Mouse (Mus musculus): ENCODE data around the gene Igfbp2. TPM values are rescaled to one million over a fixed set of nuclear protein-coding genes. Genes with fewer than 3 reads are reported as not detected.

The Igfbp2 gene
- total RNA-seq, 2 experiments from 2014 or later: 0.38 to 0.64 TPM

DNA sequence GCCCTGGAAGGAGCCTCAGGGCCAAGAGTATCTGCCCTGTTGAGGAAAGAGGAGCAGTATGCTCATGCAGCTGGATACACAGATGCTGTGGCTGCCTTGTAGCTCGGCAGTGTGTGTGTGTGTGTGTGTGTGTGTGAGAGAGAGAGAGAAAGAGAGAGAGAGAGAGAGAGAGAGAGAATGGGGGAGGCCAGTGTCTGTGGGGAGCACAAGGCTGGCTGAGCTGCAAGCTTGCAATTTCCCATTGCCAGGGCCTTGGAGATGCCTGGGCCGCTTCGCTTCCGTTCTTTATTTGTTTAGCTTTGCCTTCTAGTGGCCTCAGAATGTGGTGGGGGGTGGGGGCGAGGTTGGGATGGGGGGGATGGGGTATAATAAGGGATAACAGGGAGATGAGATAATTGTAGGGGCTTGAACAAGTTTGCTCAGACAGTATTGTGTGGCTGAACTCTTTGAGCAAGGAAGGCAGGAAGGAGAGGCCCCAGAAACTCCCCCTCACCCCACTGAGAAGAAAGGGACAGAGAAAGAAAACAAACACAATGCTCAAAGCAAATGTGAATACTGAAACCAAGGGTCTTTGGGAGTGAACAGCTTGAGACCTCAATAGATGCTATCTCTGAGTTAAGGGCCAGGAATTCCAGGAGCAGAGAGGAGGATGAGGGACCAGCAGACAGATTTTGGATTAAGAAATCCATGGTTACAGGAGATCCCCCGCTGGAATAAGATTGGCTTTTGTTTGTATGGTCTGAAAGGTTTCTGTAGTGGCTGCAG is 10.5 kb upstream of the Igfbp2 start:
- intact Hi-C loops (cut with DNase I): no loop called here
- DNase-seq: no peak

DNA sequence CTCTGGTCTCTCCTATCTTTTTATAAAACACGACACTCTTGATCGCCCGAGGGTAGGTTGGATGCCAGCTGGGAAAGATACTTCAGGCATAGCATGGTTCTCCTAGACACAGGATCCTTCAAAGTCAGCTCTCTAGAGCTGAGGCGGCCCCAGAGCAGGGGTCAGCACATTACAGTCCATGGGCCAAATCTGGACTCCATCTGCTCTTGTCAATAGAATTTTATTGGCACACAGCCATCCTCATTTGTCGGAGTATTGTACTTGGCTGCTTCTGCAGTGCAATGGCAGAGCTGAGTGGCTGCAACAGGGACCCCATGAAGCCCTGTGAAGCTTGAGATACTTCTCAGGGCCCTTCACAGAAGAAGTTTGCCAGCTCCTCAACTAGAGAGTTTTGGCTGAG is 9.1 kb upstream of the Igfbp2 start:
- DNase-seq: no peak
- intact Hi-C loops (cut with DNase I): no loop called here

DNA sequence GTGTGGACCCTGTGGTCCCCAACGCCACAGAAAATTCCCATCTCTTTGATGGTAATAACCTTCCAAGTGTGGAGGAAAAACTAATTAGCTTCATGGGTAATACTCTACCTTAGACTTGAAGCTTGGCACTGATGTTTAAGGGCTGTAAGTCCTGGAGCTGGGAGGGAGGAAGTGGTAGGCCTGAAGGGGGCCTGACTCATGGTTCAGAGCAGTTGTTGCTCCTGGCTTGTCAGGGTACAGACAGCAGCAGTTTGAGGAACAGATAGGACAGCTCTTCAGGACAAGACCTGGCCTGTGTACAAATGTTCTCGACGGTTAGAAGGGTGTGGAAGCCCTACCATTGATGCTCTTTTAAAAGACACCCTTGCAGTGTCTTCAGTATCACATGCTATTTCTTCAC is 8.7 kb upstream of the Igfbp2 start:
- DNase-seq: no peak
- intact Hi-C loops (cut with DNase I): no loop called here

DNA sequence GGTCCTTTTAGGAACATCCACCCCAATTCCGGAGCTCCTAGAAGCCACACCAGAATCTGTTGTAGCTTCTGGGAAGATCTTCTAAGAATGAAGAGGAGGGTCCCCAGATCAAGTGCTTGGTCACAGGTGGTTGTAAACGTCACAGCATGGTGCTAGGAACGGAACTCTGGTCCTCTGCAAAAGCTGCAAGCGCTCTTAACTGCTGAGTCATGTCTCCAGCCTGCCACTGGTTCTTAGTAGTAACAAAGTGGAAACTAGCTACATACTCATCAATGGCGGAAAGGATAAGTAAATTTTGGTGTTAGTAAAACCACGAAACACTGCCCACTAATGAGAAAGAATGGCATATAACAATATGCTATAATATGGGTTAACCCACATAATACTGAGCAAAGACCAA is 4.3 kb upstream of the Igfbp2 start:
- no peak for DNase-seq
- intact Hi-C loops (cut with DNase I): no loop called here

DNA sequence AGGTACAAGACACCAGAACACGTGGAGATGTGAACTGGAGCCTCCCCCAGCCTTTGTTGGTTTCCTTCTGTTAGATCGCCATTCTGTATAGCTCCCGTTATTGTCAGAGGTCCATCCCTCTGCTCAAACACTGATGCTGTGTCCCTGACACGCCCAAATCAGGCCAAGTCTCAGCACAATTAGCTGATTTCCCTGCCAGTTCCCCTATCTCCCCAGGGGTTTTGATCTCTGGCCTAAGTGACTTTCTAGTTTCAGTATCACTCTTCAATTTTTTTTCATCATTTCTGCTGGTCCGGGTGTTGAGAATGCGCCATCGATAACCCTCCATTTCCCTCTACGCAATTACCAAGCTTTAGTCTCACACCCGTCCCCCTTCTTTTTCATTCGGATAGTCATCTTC is 1.4 kb upstream of the Igfbp2 start:
- DNase-seq: no peak
- intact Hi-C loops (cut with DNase I): no loop called here

DNA sequence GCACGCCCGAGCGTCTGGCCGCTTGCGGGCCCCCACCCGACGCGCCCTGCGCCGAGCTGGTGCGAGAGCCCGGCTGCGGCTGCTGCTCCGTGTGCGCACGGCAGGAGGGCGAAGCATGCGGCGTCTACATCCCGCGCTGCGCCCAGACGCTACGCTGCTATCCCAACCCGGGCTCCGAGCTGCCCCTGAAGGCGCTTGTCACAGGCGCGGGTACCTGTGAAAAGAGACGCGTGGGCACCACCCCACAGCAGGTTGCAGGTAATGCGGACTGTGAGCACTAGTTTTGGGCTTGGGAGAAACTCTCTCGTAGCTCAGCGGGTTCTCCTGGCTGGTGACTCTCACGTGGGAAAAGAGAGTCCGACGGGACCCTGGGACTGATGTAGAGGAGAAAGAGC is 401 bp downstream of the Igfbp2 start:
- no peak for DNase-seq
- intact Hi-C loops (cut with DNase I): no loop called here

DNA sequence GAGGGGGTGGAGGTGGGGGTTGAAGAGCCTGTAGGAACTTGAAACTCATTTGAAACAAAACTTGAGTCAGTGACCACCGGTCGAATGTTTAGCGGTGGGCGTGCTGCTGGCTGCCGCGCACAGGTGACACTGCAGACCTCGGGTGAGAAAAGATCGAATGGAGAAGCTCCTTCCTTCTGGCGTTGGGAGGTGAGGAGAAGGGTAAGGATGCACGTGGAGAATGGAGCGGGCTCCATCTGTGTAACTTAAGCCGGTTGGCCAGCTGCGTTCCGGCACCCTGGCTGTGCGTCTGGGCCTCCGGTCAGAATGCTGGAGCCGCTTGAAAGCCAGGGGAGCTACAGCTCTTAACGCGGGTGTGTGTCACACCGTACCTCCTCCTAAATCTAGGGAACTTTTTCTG is 983 bp downstream of the Igfbp2 start:
- intact Hi-C loops (cut with DNase I): no loop called here
- DNase-seq: no peak

DNA sequence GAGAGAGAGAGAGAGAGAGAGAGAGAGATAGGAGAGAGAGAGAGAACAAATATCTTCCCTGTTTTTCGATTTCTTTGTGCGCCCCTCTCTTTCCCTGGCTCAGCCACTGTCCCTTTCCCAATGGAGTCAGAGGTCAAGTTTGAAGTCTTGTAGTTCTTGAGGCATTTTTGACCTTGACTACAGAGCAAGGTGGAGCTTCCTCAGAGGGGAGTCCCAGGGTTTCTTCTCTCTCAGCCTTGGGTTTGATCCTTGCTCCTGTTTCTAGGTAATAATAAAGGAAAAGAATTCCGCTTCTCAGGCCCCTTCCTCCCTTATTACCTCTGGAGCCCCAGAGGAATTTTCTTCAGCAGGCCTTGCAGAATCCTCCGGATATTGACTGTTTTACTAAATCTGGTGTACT is 1.6 kb downstream of the Igfbp2 start:
- intact Hi-C loops (cut with DNase I): no loop called here
- DNase-seq: no peak

DNA sequence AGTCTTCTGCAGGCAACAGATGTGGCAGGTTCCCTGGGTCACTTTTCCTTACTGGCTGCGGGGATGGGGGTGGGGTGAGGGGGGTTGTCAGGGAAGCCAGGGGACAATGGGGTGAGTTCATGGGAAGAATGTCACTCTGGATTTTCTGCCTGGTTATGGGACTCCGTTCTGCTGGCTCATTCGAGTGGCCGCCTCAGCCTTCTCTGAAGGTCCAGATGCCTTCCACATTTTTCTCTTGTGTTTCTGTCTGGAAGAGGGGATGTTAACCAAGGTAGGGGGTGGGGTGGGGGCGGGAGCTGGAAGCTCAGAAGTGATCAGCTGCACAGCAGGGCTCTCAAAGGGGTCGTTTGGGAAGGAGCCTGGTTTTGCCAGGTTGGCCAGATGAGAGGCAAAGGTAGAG is 2.1 kb downstream of the Igfbp2 start:
- no peak for DNase-seq
- intact Hi-C loops (cut with DNase I): no loop called here

DNA sequence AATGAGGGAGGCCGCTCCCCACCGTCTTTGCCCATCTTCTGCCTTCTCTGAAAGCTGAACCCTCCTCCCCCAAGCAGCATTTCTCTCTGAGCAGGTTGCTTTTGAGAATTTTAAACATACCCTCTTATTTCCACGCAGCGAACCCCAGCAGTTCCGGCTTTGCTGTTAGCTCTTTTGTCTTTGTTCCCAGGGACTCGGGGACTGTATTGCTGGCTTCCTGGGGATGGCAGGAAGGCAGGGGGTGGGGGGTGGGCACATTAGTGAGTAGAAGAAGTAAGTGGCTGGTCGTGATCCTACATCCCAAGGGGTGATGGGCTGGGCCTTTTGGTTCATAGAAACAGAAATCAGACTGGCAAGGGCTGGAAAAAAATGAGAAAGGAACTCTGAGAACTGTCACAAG is 2.6 kb downstream of the Igfbp2 start:
- no peak for DNase-seq
- intact Hi-C loops (cut with DNase I): no loop called here

DNA sequence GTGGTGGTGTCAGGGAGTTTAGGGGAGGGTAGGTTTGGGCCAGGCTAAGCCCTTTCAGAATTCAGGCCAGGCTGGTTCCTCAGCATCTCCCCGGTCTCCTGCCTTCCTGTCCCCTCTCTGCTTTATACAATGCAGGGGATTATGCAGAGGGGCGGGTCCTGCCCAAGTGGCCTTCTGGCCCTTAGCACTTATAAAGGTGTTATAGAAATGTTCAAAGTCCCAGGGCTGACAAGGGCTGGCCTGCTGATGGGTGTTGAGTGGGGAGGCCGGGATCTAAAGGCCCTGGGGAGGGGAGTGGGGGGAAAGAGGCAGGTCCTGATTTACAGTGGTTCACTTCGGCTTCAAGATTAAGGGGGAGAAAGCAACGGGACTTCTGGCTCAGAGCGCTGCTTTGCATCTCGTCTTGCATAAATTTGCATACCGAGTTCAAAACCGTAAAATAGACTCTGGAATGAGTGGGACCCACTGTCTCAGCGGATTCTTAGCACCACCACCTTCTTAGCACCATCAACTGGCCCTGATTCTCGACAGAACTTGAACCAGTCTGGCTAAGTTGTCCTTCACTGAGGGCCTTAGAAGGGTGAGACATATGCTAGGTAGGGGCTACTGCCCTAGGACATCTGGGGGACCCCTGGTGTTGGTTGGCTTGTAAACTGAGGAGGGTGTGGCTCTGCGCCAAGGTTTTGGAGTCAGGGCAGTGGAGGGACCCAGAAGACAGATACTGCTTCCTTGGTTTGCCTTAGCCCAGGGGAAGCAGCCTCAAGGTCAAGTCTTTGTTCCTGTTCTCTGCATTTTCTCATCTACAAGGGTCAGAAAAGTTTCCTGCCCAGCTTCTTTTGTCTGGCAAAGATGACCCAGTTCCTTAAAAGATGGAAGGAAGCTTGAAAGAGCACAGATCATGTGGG is 3.4 kb downstream of the Igfbp2 start:
- no peak for DNase-seq
- intact Hi-C loops (cut with DNase I): no loop called here

DNA sequence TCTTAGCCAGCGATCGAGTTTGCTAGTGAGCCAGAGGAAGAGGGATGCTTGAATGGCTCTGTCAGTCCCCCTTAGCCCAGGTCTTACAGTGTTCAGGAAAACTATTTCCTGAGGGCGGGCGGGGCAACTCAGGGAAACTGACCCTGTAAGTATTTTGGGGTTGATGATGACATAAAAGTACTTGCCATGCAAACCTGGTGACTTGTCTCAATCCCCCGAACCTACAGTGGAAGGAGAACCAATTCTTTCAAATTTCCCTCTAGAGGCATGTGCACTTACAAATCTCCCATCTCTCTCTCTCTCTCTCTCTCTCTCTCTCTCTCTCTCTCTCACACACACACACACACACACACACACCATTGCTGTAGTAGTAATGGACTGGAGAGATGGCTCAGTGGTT is 4.5 kb downstream of the Igfbp2 start:
- intact Hi-C loops (cut with DNase I): no loop called here
- no peak for DNase-seq

DNA sequence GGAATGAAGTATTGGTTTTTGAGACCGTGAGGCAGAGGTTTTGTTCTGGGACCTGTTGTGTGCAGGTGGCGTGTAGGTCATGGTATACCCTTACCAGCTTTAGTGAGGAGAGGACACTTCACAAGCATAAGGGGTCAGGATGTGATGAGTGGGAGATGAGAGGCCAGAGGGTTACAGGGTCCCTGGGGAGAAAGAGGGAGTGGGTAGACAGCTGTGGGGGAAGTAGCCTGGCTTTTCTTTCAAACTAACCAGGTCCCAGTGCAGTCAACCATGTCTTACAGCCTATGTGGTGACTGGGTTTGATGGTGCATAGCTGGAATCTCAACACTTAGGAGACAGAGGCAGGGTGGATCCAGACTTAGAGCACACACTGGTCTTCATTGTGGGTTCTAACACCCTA is 6.2 kb downstream of the Igfbp2 start:
- intact Hi-C loops (cut with DNase I): no loop called here

DNA sequence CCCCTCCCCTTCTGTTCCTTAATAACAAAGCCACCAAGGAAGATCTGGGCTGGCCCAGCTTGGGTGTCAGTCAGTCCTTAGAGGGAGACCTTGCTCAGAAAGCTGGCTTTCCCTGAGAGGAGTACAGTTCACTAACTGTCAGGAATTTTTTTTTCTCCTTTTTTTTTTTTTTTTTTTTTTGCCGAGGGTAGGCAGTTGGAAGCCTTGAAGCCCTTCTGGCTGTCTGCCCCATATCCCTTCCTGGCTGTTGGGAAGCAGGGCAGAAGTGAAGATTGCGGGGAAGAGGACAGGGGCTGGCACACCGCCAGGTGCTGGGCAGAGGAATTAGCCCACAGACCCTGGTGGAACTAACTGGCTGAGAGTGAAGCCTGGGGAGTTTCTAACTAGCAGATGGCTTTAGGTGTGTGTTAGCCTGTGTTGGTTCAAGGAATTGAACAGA is 8.4 kb downstream of the Igfbp2 start:
- DNase-seq: no peak
- intact Hi-C loops (cut with DNase I): no loop called here

More for the DNA sequence above, 6.2 kb downstream of the Igfbp2 start:
- no peak for DNase-seq

DNA sequence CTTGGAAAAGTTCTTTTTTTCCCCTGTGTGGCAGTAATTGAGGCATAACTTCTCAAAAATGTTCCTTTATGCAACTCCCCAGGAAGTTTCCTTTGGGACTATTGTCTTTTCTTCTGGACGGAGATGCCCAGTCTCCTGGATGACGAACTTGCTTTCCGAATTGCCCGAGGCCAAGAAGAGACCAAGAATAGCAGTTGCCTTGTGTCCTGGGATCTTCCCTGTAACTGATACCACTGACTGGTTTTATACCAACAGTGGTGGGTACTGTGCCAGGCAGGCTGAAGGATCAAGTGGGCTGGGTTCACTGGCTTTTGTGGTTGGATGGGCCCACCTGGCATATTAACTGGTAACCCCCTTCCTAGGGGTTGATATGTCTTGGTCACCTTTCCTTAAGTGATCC is 9.3 kb downstream of the Igfbp2 start:
- intact Hi-C loops (cut with DNase I): no loop called here
- DNase-seq: no peak

DNA sequence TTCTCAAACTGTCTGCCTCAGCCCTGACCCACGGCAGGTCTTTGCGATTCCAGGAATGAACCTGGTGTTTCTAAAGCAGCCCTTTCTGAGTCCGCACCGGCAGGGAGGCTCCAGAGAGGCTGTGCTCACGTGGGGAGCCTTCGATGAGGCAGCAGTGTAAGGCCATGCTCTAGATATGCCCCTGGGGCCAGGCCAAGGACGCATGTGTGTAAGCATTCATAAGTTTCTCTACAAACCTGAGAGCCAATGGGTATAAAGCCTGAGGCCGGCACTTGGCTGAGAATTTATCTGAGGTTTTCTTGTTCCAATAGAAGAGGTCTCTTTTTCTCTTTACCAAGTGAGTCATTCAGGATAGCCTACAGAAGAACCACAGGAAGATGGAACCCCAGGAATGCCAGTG is 15.1 kb downstream of the Igfbp2 start:
- no peak for DNase-seq
- intact Hi-C loops (cut with DNase I): no loop called here

DNA sequence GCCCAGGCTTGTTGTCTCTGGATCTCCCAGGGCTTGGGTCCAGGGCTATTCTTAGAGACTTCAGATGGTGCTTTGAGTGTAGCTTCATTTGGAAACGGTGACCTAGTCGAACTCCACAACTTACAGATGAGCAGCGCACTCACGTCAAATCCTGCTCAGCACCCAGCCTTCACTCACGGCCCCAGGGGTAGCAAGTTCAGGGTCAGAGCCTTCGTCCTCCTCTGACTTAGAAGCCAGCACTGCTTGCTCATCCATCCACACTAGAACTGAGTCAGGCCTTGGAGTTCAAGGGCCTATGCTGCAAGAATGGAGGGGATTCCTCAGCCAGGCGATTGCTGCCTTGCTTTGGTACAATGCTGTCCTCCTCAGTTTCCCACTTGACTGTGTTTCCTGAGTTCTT is 15.5 kb downstream of the Igfbp2 start:
- DNase-seq: no peak
- intact Hi-C loops (cut with DNase I): no loop called here

DNA sequence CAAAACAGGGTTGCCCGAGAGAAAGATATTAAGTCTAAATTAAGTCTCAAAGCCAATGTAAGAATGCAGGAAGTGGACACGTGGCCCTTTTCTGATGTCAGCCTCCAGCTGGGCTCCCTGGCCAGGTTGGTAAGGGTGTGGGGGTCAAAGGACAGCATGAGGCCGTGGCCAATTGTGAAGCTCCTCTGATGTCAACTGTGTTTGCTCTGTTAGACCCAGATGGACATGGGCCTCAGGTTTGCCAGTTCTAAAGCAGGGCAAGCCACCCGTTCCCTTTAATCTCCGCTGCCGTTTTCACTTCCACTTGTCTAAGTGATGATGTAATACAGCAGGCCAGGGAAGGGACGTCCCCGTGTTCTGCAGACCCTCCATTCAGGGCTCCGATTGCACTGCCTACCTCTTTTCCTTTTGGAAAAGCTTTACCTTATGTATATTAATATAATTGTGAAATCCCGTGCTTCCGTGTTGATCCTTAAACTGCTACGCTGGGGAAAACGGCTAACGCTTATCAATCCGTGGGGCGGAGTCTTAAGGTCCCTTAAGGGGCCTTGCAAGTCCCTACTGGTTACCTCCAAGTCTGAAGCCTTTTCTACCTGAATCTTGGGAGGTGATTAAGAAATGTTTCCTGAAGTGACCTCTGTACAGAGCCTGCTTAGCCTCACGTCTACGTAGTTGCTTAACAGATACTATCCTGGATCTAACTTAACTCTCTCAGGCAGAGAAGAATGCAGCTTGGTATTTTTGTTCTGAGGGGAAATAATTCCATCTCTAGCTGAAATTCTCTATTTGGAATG is 18.6 kb downstream of the Igfbp2 start:
- intact Hi-C loops (cut with DNase I): no loop called here
- no peak for DNase-seq

DNA sequence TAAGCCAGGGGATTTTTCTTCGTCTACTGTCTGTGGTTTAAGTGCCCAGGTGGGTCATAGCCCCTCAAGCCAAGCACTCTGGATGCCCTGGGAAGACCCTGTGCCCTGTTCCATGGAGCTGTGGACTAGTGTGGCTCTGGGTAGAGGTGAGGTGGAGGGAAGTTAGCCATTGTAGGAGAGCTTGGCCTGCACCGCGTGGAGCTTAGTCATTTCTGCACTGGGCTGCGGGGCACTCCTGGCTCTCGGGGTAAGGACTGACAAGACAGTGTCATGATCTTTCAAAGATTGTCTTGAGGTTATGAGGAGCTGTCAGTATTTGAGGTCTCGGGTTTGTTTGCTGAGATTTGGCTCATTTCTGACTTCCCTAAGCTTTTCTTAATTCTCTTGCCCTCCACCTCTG is 20.4 kb downstream of the Igfbp2 start:
- no peak for DNase-seq
- intact Hi-C loops (cut with DNase I): no loop called here

DNA sequence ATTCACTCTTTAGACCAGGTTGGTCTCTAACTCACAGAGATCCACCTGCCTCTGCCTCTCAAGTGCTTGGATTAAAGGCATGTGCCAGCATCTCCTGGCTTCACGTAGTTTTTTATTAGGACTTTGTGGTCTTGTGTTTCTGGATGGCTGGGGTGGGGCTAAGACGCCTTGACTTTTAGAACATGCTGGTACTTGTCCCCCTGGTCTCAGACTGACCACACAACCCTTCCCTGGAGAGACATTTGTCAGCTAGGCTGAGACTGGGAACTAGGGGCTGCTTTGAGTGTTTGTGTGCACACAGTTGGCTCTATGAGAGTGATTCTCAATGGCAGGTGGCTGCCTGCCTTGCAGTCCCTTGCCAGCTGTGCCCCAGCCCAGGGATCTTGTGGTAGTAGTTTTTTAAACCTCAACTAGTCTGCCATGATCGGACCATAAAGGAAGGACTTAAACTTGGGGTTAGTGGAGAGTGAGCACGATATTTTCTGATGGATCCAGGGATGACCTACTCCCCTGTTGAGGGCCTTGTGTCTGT is 23.6 kb downstream of the Igfbp2 start:
- intact Hi-C loops (cut with DNase I): no loop called here
- DNase-seq: no peak

DNA sequence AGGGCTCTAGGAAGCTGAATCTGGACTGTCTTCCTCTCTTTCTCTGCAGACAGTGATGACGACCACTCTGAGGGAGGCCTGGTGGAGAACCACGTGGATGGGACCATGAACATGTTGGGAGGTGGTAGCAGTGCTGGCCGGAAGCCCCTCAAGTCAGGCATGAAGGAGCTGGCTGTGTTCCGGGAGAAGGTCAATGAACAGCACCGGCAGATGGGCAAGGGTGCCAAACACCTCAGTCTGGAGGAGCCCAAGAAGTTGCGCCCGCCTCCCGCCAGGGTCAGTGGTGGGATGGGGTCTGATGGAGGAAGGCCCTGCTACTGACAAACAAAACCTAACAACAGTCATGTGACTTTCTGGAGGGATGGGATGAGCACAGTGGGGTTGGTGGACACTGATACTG is 24.7 kb downstream of the Igfbp2 start:
- intact Hi-C loops (cut with DNase I): no loop called here
- DNase-seq: no peak
